Mouse (Mus musculus) kidney, adult 2 months (tissue): ENCODE data around the gene Nsun4.

ENCODE experiments used
- CTCF ChIP-seq: fragments of 200-500 bp; conservative IDR thresholded peaks from 2 replicates; pipeline ENCODE4 v1.5.1; 2011; ENCODE audit warnings: low read depth, mild to moderate bottlenecking, control low read depth, low read length, moderate library complexity, mixed read lengths; ENCODE audit not compliant: insufficient read depth, insufficient read length
- POLR2A ChIP-seq: fragments of 200-500 bp; IDR thresholded peaks from one replicate; pipeline ENCODE4 v1.6.1; 2011; ENCODE audit warnings: low read depth, low read length, control low read depth

GRCm38 (mm10) chr4:116016862-116017299 is 36.8 kb downstream of the Nsun4 start:
- TF ChIP-seq POLR2A (no peak), CTCF (no peak)
